Mouse (Mus musculus) limb, embryonic 11.5 days (tissue): ENCODE results near the gene Vars2. TPM values are rescaled to one million over a fixed set of nuclear protein-coding genes. Genes with fewer than 3 reads are reported as not detected.

Experiments used
- ATAC-seq: fragments of 200-750 bp; cut with Nextera tagmentation; 2 replicates; pipeline ENCODE4 v1.8.0; 2017; ENCODE audit warnings: low read depth; ENCODE audit not compliant: insufficient number of reproducible peaks, low FRiP score, low TSS enrichment
- DNase-seq: peaks from one replicate; pipeline ENCODE4 v3.0.0-alpha.2; 2015; ENCODE audit warnings: low spot score
- H3K27ac ChIP-seq: fragments of 300-500 bp; sonication (generic); replicated peaks from 2 replicates; pipeline ENCODE4 v1.5.1; 2014; ENCODE audit warnings: low read depth, mild to moderate bottlenecking, low read length
- H3K27me3 ChIP-seq: fragments of 300-500 bp; sonication (generic); 2 replicates; pipeline ENCODE4 v1.6.1; 2014; ENCODE audit warnings: mild to moderate bottlenecking, low read length, mixed read lengths; ENCODE audit not compliant: control insufficient read depth, insufficient read depth
- H3K36me3 ChIP-seq: fragments of 300-500 bp; sonication (generic); 2 replicates; pipeline ENCODE4 v1.6.1; 2014; ENCODE audit warnings: mild to moderate bottlenecking, low read length, moderate library complexity, mixed read lengths; ENCODE audit not compliant: control insufficient read depth, insufficient read depth
- H3K4me1 ChIP-seq: fragments of 300-500 bp; sonication (generic); 2 replicates; pipeline ENCODE4 v1.6.1; 2014; ENCODE audit warnings: low read length, mixed read lengths; ENCODE audit not compliant: control insufficient read depth, insufficient read depth
- H3K4me2 ChIP-seq: fragments of 300-500 bp; sonication (generic); 2 replicates; pipeline ENCODE4 v1.6.1; 2014; ENCODE audit warnings: low read depth, mild to moderate bottlenecking, moderate library complexity; ENCODE audit not compliant: severe bottlenecking
- H3K4me3 ChIP-seq: fragments of 300-500 bp; sonication (generic); 2 replicates; pipeline ENCODE4 v1.5.1; 2014; ENCODE audit warnings: low read depth, low read length
- H3K9ac ChIP-seq: fragments of 300-500 bp; sonication (generic); 2 replicates; pipeline ENCODE4 v1.6.1; 2014; ENCODE audit warnings: mild to moderate bottlenecking, low read length
- H3K9me3 ChIP-seq: fragments of 300-500 bp; sonication (generic); 2 replicates; pipeline ENCODE4 v1.6.1; 2016; ENCODE audit warnings: low read length; ENCODE audit not compliant: control insufficient read depth
- whole genome bisulfite sequencing: fragments of 180-500 bp; shearing (Covaris S2); extraction: QIAGEN DNeasy Blood & Tissue Kit; methylation state at CpG from one replicate; pipeline ENCODE4 v1.1.7; 2014; 5-methylcytosine and 5-hydroxymethylcytosine counted together
- polyA plus RNA-seq: library from polyadenylated mRNA; unstranded; fragments of >200 nt; fragmentation: Nextera tagmentation; extraction: Ambion mirVana; gene quantifications from 2 replicates; pipeline ENCODE4 v1.2.1, GENCODE M21; 2014

The Vars2 gene
- polyA plus RNA-seq: 17.6 and 17.9 TPM in 2 replicates

GRCm38 (mm10) chr17:35667334-35668065 is at the start of gene Vars2:
TSS of gene Vars2 (minus strand) at chr17:35667592.
- Histone ChIP-seq H3K4me2 (peak within 1 kb of the TSS; percentile 94), H3K27me3 (no peaks in the 10 kb centered on the region), H3K4me3 (peak within 1 kb of the TSS; percentile 52), H3K9ac (peak within 1 kb of the TSS; percentile 71), H3K4me1 (peaks cover 6% of the 10 kb centered on the region; the same call in 1 of the 2 replicates), H3K9me3 (no peaks in the 10 kb centered on the region), H3K27ac (peak within 1 kb of the TSS; percentile 53), H3K36me3 (peaks cover 10% of the 10 kb centered on the region)
- peak; percentile 84 for ATAC-seq
- WGBS: under 1% methylated on average over 61 of the region's 61 CpGs
- peak; percentile 97 for DNase-seq

- no peak overlapping the region for H3K9ac ChIP-seq
- ATAC-seq (no peak), DNase-seq (no peak)
- 90% methylated on average over 6 of the region's 6 CpGs for WGBS
- H3K27ac ChIP-seq: no peak overlapping the region
- no peaks in the 10 kb centered on the region for H3K27me3 ChIP-seq
- H3K4me1 ChIP-seq: peaks cover 6% of the 10 kb centered on the region; the same call in 1 of the 2 replicates
- H3K9me3 ChIP-seq: no peaks in the 10 kb centered on the region
- H3K4me2 ChIP-seq: no peak overlapping the region
- H3K4me3 ChIP-seq: no peak overlapping the region
- H3K36me3 ChIP-seq: no peaks in the 10 kb centered on the region
Measured at GRCm38 (mm10) chr17:35717080-35717479, 49.7 kb upstream of the Vars2 start.

GRCm38 (mm10) chr17:35716114-35716513 is 48.7 kb upstream of the Vars2 start:
- Histone ChIP-seq H3K27me3 (no peaks in the 10 kb centered on the region), H3K4me2 (no peak overlapping the region), H3K9ac (no peak overlapping the region), H3K27ac (no peak overlapping the region), H3K4me1 (peaks cover 7% of the 10 kb centered on the region; the same call in 1 of the 2 replicates), H3K36me3 (no peaks in the 10 kb centered on the region), H3K4me3 (no peak overlapping the region), H3K9me3 (no peaks in the 10 kb centered on the region)
- ATAC-seq (no peak), DNase-seq (no peak)
- 83% methylated on average over 3 of the region's 3 CpGs for WGBS

- Histone ChIP-seq H3K27ac (no peak overlapping the region), H3K9me3 (no peaks in the 10 kb centered on the region), H3K4me1 (peaks cover 6% of the 10 kb centered on the region; the same call in 1 of the 2 replicates), H3K4me3 (no peak overlapping the region), H3K36me3 (no peaks in the 10 kb centered on the region), H3K27me3 (no peaks in the 10 kb centered on the region), H3K4me2 (no peak overlapping the region), H3K9ac (no peak overlapping the region)
- ATAC-seq (peak; percentile 47), DNase-seq (peak; percentile 51)
- WGBS: 46% methylated on average over 8 of the region's 8 CpGs
Measured at GRCm38 (mm10) chr17:35710705-35711347, 43.4 kb upstream of the Vars2 start.

- 78% methylated on average over 2 of the region's 2 CpGs for WGBS
- Histone ChIP-seq H3K4me1 (peaks cover 18% of the 10 kb centered on the region; the same call in 1 of the 2 replicates), H3K27ac (no peak overlapping the region), H3K36me3 (no peaks in the 10 kb centered on the region), H3K4me3 (no peak overlapping the region), H3K27me3 (no peaks in the 10 kb centered on the region), H3K9me3 (no peaks in the 10 kb centered on the region), H3K9ac (no peak overlapping the region), H3K4me2 (no peak overlapping the region)
- ATAC-seq: no peak
- DNase-seq: no peak
Measured at GRCm38 (mm10) chr17:35708611-35709010, 41.2 kb upstream of the Vars2 start.

GRCm38 (mm10) chr17:35707929-35708328 is 40.5 kb upstream of the Vars2 start:
- no peak overlapping the region for H3K4me3 ChIP-seq
- DNase-seq (no peak), ATAC-seq (no peak)
- no peaks in the 10 kb centered on the region for H3K9me3 ChIP-seq
- 74% methylated on average over 7 of the region's 7 CpGs for whole genome bisulfite sequencing
- H3K9ac ChIP-seq: no peak overlapping the region
- H3K4me2 ChIP-seq: no peak overlapping the region
- H3K36me3 ChIP-seq: no peaks in the 10 kb centered on the region
- peaks cover 19% of the 10 kb centered on the region; the same call in 1 of the 2 replicates for H3K4me1 ChIP-seq
- H3K27ac ChIP-seq: no peak overlapping the region
- H3K27me3 ChIP-seq: no peaks in the 10 kb centered on the region

- H3K4me1 ChIP-seq: peaks cover 25% of the 10 kb centered on the region
- H3K9ac ChIP-seq: no peak overlapping the region
- no peak overlapping the region for H3K27ac ChIP-seq
- H3K9me3 ChIP-seq: no peaks in the 10 kb centered on the region
- DNase-seq (peak; percentile 56), ATAC-seq (no peak)
- WGBS: 27% methylated on average over 4 of the region's 4 CpGs
- peaks cover 3% of the 10 kb centered on the region; the same call in 1 of the 2 replicates for H3K27me3 ChIP-seq
- H3K36me3 ChIP-seq: no peaks in the 10 kb centered on the region
- H3K4me2 ChIP-seq: no peak overlapping the region
- H3K4me3 ChIP-seq: no peak overlapping the region
Measured at GRCm38 (mm10) chr17:35705836-35706235, 38.4 kb upstream of the Vars2 start.

- 9% methylated on average over 19 of the region's 19 CpGs for WGBS
- peak within 1 kb of the TSS; percentile 77 for H3K27ac ChIP-seq
- H3K27me3 ChIP-seq: peaks cover 5% of the 10 kb centered on the region
- peak within 1 kb of the TSS; percentile 66 for H3K4me2 ChIP-seq
- H3K9me3 ChIP-seq: no peaks in the 10 kb centered on the region
- H3K9ac ChIP-seq: peak within 1 kb of the TSS; percentile 73
- H3K36me3 ChIP-seq: no peaks in the 10 kb centered on the region
- peaks cover 24% of the 10 kb centered on the region for H3K4me1 ChIP-seq
- ATAC-seq: no peak
- H3K4me3 ChIP-seq: peak within 1 kb of the TSS; percentile 39
- DNase-seq: peak; percentile 61
Measured at GRCm38 (mm10) chr17:35704621-35705464, 37.5 kb upstream of the Vars2 start, which contains the start of gene Ddr1. TSS of gene Ddr1 (minus strand) at chr17:35704621.
